Mouse (Mus musculus): Measurements from ENCODE around the gene Neurl3.

Gene Neurl3

GRCm38 (mm10) chr1:36274455-36274854 is at the start of gene Neurl3:
Neurl3 (minus strand) TSS chr1:36274679.
- DNase-seq = no peak

GRCm38 (mm10) chr1:36323746-36324448 is 49.4 kb upstream of the Neurl3 start:
- peak; percentile 81 for DNase-seq

- DNase-seq = peak; percentile 54
Observed at GRCm38 (mm10) chr1:36323076-36323475, 48.6 kb upstream of the Neurl3 start.

GRCm38 (mm10) chr1:36321829-36322573 is 47.5 kb upstream of the Neurl3 start:
- no peak for DNase-seq

GRCm38 (mm10) chr1:36321164-36321563 is 46.7 kb upstream of the Neurl3 start:
- DNase-seq = no peak

GRCm38 (mm10) chr1:36315776-36316100 is 41.3 kb upstream of the Neurl3 start:
- DNase-seq = no peak

- DNase-seq = peak; percentile 38
Observed at GRCm38 (mm10) chr1:36314959-36315775, 40.7 kb upstream of the Neurl3 start.

GRCm38 (mm10) chr1:36309498-36309901 is 35.0 kb upstream of the Neurl3 start:
- peak; percentile 82 for DNase-seq

GRCm38 (mm10) chr1:36308966-36309475 is 34.5 kb upstream of the Neurl3 start:
- DNase-seq = no peak

GRCm38 (mm10) chr1:36308451-36308901 is 34.0 kb upstream of the Neurl3 start:
- peak; percentile 30 for DNase-seq

GRCm38 (mm10) chr1:36307495-36308280 is 33.2 kb upstream of the Neurl3 start, which contains the start of gene Arid5a:
Arid5a (plus strand) TSS chr1:36307733.
- DNase-seq = peak; percentile 94

- peak; percentile 12 for DNase-seq
Observed at GRCm38 (mm10) chr1:36307121-36307494, 32.6 kb upstream of the Neurl3 start.

- no peak for DNase-seq
Observed at GRCm38 (mm10) chr1:36306120-36306519, 31.6 kb upstream of the Neurl3 start.

GRCm38 (mm10) chr1:36304764-36305163 is 30.3 kb upstream of the Neurl3 start:
- DNase-seq = no peak

- peak; percentile 96 for DNase-seq
Observed at GRCm38 (mm10) chr1:36303381-36304320, 29.2 kb upstream of the Neurl3 start.

GRCm38 (mm10) chr1:36302957-36303356 is 28.5 kb upstream of the Neurl3 start:
- DNase-seq = no peak

- no peak for DNase-seq
Observed at GRCm38 (mm10) chr1:36302273-36302672, 27.8 kb upstream of the Neurl3 start.

- no peak for DNase-seq
Observed at GRCm38 (mm10) chr1:36300486-36300885, 26.0 kb upstream of the Neurl3 start.

- DNase-seq = no peak
Observed at GRCm38 (mm10) chr1:36299676-36300075, 25.2 kb upstream of the Neurl3 start.

GRCm38 (mm10) chr1:36299126-36299525 is 24.6 kb upstream of the Neurl3 start:
- no peak for DNase-seq

GRCm38 (mm10) chr1:36298107-36298506 is 23.6 kb upstream of the Neurl3 start:
- no peak for DNase-seq
